Mouse (Mus musculus): ENCODE measurements around the gene Dag1. TPM values are rescaled to one million over a fixed set of nuclear protein-coding genes. Genes with fewer than 3 reads are reported as not detected.
"Not testable (repeated sequence)": the region's sequence is repeated elsewhere in the genome, so short reads cannot be mapped to it uniquely, and the experiment has no call there.

The Dag1 gene
- total RNA-seq, 2 experiments from 2014 or later, result 170 to 174 TPM

GRCm38 (mm10) chr9:108198621-108199020, 65.1 kb downstream of the Dag1 start:
- no peak for DNase-seq
- intact Hi-C loops (cut with DNase I), result loop anchor here (2.0 kb wide), 1 partner anchor 102 kb away; no protein-coding TSS in a partner anchor

GRCm38 (mm10) chr9:108196920-108197677, 66.7 kb downstream of the Dag1 start:
- intact Hi-C loops (cut with DNase I), result no loop called here

GRCm38 (mm10) chr9:108196222-108196621, 67.5 kb downstream of the Dag1 start:
- intact Hi-C loops (cut with DNase I); DNase-seq: not testable (repeated sequence)

More at GRCm38 (mm10) chr9:108196920-108197677, 66.7 kb downstream of the Dag1 start:
- no peak for DNase-seq

- peak; percentile 20 to 29 for DNase-seq
- intact Hi-C loops (cut with DNase I), result no loop called here
These were observed 73.7 kb downstream of the Dag1 start, which contains the start of gene Bsn for GRCm38 (mm10) chr9:108189787-108190679. Gene Bsn, minus strand, starts transcription at chr9:108190384.

GRCm38 (mm10) chr9:108189488-108189786, 74.3 kb downstream of the Dag1 start:
- DNase-seq, result no peak
- intact Hi-C loops (cut with DNase I), result no loop called here

GRCm38 (mm10) chr9:108189023-108189422, 74.7 kb downstream of the Dag1 start:
- intact Hi-C loops (cut with DNase I), result no loop called here
- DNase-seq, result no peak

GRCm38 (mm10) chr9:108188511-108188910, 75.2 kb downstream of the Dag1 start:
- intact Hi-C loops (cut with DNase I), result no loop called here
- no peak for DNase-seq

- DNase-seq, result no peak
- intact Hi-C loops (cut with DNase I), result no loop called here
These were observed 76.1 kb downstream of the Dag1 start for GRCm38 (mm10) chr9:108187616-108188015.

- intact Hi-C loops (cut with DNase I), result no loop called here
- no peak for DNase-seq
These were observed 78.0 kb downstream of the Dag1 start for GRCm38 (mm10) chr9:108185786-108186185.

- no peak for DNase-seq
- intact Hi-C loops (cut with DNase I), result loop anchor here (5.0 kb wide), 1 partner anchor 41 kb away; no protein-coding TSS in a partner anchor
These were observed 80.2 kb downstream of the Dag1 start for GRCm38 (mm10) chr9:108183531-108183994.

GRCm38 (mm10) chr9:108182806-108183506, 80.8 kb downstream of the Dag1 start:
- intact Hi-C loops (cut with DNase I), result loop anchor here (5.0 kb wide), 1 partner anchor 41 kb away; no protein-coding TSS in a partner anchor
- DNase-seq, result no peak

GRCm38 (mm10) chr9:108178391-108178790, 85.4 kb downstream of the Dag1 start:
- DNase-seq, result no peak
- intact Hi-C loops (cut with DNase I), result no loop called here

GRCm38 (mm10) chr9:108175116-108175838, 88.5 kb downstream of the Dag1 start:
- intact Hi-C loops (cut with DNase I), result no loop called here
- no peak for DNase-seq

- intact Hi-C loops (cut with DNase I), result no loop called here
- no peak for DNase-seq
These were observed 90.9 kb downstream of the Dag1 start for GRCm38 (mm10) chr9:108172777-108173350.

GRCm38 (mm10) chr9:108169751-108170150, 94.0 kb downstream of the Dag1 start:
- intact Hi-C loops (cut with DNase I), result no loop called here
- no peak for DNase-seq

GRCm38 (mm10) chr9:108165143-108165542, 98.6 kb downstream of the Dag1 start:
- intact Hi-C loops (cut with DNase I), result no loop called here
- no peak for DNase-seq

- intact Hi-C loops (cut with DNase I), result no loop called here
- no peak for DNase-seq
These were observed 100.0 kb downstream of the Dag1 start for GRCm38 (mm10) chr9:108163646-108164284.

- DNase-seq, result no peak
- intact Hi-C loops (cut with DNase I), result no loop called here
These were observed 105.9 kb downstream of the Dag1 start for GRCm38 (mm10) chr9:108157891-108158290.

- no peak for DNase-seq
- intact Hi-C loops (cut with DNase I), result no loop called here
These were observed 106.3 kb downstream of the Dag1 start for GRCm38 (mm10) chr9:108157451-108157850.
